Mouse (Mus musculus) lung, adult 2 months (tissue): ENCODE measurements around the gene Prap1.

Experiments used
- CTCF ChIP-seq: fragments of 200-500 bp; IDR thresholded peaks from 2 replicates; pipeline ENCODE4 v1.5.1; 2011; ENCODE audit warnings: mild to moderate bottlenecking, low read length, control low read depth; ENCODE audit not compliant: insufficient read depth
- POLR2A ChIP-seq: fragments of 200-500 bp; IDR thresholded peaks from 2 replicates; pipeline ENCODE4 v1.6.1; 2011; ENCODE audit warnings: low read depth, mild to moderate bottlenecking, control low read depth, low read length, borderline replicate concordance; ENCODE audit errors: extremely low read depth

DNA sequence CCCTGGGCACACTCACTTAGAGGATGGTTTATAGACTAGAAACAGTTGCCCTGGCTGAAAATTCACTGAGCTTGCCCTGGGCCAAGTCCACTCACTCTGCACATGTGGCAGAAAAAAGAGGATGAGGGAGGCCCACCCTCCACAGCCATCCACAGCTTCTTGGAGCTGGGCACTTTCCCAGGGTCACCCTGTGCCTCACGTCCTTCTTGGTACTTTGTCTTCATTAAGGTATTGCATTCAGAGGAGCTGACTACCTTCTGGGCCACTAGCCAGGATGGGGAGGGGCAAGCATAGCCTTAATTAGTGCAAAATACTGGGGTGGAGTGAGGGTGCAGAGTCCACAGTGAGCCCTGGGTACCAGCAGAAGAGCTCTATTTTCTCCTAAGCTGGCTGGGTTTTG is 2.4 kb downstream of the Prap1 start:
- TF ChIP-seq POLR2A (no peak), CTCF (no peak)
